Mouse (Mus musculus) colon, adult 2 months (tissue): ENCODE data around the gene AB124611. TPM values are rescaled to one million over a fixed set of nuclear protein-coding genes. Genes with fewer than 3 reads are reported as not detected.

Source experiments
- polyA plus RNA-seq: library from polyadenylated mRNA; depleted of rRNA; stranded (reverse); fragments of >200 nt; gene quantifications from 2 replicates; pipeline ENCODE4 v1.2.3, GENCODE M21; 2012; rRNA removed

Gene AB124611
- polyA plus RNA-seq: 1.8 and 2.4 TPM in 2 replicates

GRCm38 (mm10) chr9:21525937-21526633, at the start of gene AB124611:
TSS of gene AB124611 (plus strand) at chr9:21526176.

GRCm38 (mm10) chr9:21509772-21510688, 15.9 kb upstream of the AB124611 start, which contains the start of gene Tmed1:
TSS of gene Tmed1 (minus strand) at chr9:21510252.

GRCm38 (mm10) chr9:21546789-21547074, 20.8 kb downstream of the AB124611 start, which contains the start of gene Carm1:
TSS of gene Carm1 (plus strand) at chr9:21546894.

GRCm38 (mm10) chr9:21592703-21593121, 66.7 kb downstream of the AB124611 start, which contains the start of the genes Timm29 and Yipf2:
TSS of gene Timm29 (plus strand) at chr9:21592722.
TSS of gene Yipf2 (minus strand) at chr9:21592828.

Other genes starting within 250 kb of the AB124611 start
- gene Kri1, start 238.2 kb upstream of the AB124611 start, polyA plus RNA-seq: 17.8 and 22.7 TPM in 2 replicates
- gene Cdkn2d, start 234.8 kb upstream of the AB124611 start, polyA plus RNA-seq: 29.2 and 41.6 TPM in 2 replicates
- 94.6 and 96.9 TPM in 2 replicates for gene Ap1m2, start 213.8 kb upstream of the AB124611 start, polyA plus RNA-seq
- gene Slc44a2, start 205.5 kb upstream of the AB124611 start, polyA plus RNA-seq: 27.3 and 35.5 TPM in 2 replicates
- 29.2 and 32.3 TPM in 2 replicates for gene Ilf3, start 158.3 kb upstream of the AB124611 start, polyA plus RNA-seq
- gene Qtrt1, start 114.3 kb upstream of the AB124611 start, polyA plus RNA-seq: 61.0 and 62.5 TPM in 2 replicates
- 341 and 414 TPM in 2 replicates for gene Dnm2, start 101.3 kb upstream of the AB124611 start, polyA plus RNA-seq
- 15.9 and 20.7 TPM in 2 replicates for gene Tmed1, start 15.9 kb upstream of the AB124611 start, polyA plus RNA-seq
- 72.9 and 79.9 TPM in 2 replicates for gene Carm1, start 20.7 kb downstream of the AB124611 start, polyA plus RNA-seq
- gene Timm29, start 66.5 kb downstream of the AB124611 start, polyA plus RNA-seq: 19.7 and 21.7 TPM in 2 replicates
- 50.1 and 62.0 TPM in 2 replicates for gene Yipf2, start 66.7 kb downstream of the AB124611 start, polyA plus RNA-seq
- 40.3 and 42.5 TPM in 2 replicates for gene Smarca4, start 90.0 kb downstream of the AB124611 start, polyA plus RNA-seq
- 118 and 138 TPM in 2 replicates for gene Ldlr, start 197.3 kb downstream of the AB124611 start, polyA plus RNA-seq
- gene Spc24, start 234.1 kb downstream of the AB124611 start, polyA plus RNA-seq: 16.7 and 19.3 TPM in 2 replicates